Mouse (Mus musculus) layer of hippocampus, postnatal 36 days (tissue): ENCODE data around the gene Pdyn. TPM values are rescaled to one million over a fixed set of nuclear protein-coding genes. Genes with fewer than 3 reads are reported as not detected.

Experiments used
- DNase-seq, 2 experiments: peaks; one replicate each; pipeline ENCODE4 v3.0.0; 2022
- total RNA-seq, 2 experiments: library from RNA; stranded (reverse); gene quantifications; 2 replicates each; pipeline ENCODE4 v1.2.3; 2021

Gene Pdyn
- total RNA-seq, 2 experiments from 2014 or later: 13.1 to 14.2 TPM

GRCm38 (mm10) chr2:129654233-129654950 is 45.3 kb downstream of the Pdyn start:
- DNase-seq: no peak

- no peak for DNase-seq
Measured at GRCm38 (mm10) chr2:129653632-129654031, 46.0 kb downstream of the Pdyn start.

GRCm38 (mm10) chr2:129652616-129653015 is 47.0 kb downstream of the Pdyn start:
- no peak for DNase-seq

Other genes with a start within 250 kb of the Pdyn start
- under 1 TPM; 0.20 to 0.35 TPM for gene F830045P16Rik, start 163.2 kb downstream of the Pdyn start, total RNA-seq
- 100 to 1,000 TPM; 272 to 282 TPM for gene Sirpa, start 107.0 kb downstream of the Pdyn start, total RNA-seq
- gene Stk35, start 100.7 kb upstream of the Pdyn start, total RNA-seq: 10 to 100 TPM; 27.7 to 30.2 TPM